Mouse (Mus musculus): ENCODE measurements around the gene Pxn. TPM values are rescaled to one million over a fixed set of nuclear protein-coding genes. Genes with fewer than 3 reads are reported as not detected.
A peak's percentile ranks its signal among the peaks of the same experiment; 100 is the strongest.

The Pxn gene
- polyA plus RNA-seq, 1 experiment, result 35.1 TPM

DNA sequence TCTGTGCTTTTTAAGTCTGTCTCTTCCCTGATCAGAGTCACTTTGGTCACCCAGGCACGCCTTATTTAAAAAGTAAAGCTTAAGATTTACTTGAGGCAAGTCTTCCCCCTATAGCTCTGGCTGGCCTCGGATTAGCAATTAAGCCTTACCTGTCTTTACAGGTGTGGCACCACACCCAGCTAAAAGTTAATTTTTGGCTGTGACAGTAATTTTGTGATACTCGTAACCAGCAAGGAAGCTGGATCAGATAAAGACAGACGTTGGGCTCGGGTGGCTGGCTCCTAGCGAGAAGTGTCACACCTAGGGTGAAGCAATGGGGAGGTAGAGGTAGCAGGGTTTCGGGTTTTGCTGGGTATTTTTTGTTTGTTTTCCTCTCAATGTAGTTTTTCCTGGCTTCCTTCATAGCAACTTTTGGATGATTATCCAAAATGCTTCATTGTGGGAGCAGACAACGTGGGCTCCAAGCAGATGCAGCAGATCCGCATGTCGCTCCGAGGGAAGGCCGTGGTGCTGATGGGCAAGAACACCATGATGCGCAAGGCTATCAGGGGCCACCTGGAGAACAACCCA lies 53.9 kb downstream of the Pxn start:
- Histone ChIP-seq H3K9ac (ENCODE audit: low read depth, poor library complexity, severe bottlenecking) (peak overlapping the region; percentile 94), H3K27me3 (ENCODE audit: control insufficient read depth, insufficient read depth, low read length, poor library complexity, severe bottlenecking) (no peaks in the 10 kb centered on the region), H3K9me3 (replicated peaks; ENCODE audit: control insufficient read depth, insufficient read depth, low read length, poor library complexity, severe bottlenecking) (no peaks in the 10 kb centered on the region), H3K36me3 (ENCODE audit: control insufficient read depth, insufficient read depth, low read length, poor library complexity, severe bottlenecking) (peaks cover 37% of the 10 kb centered on the region), H3K4me1 (ENCODE audit: control insufficient read depth, insufficient read depth, low read length) (no peaks in the 10 kb centered on the region), H3K27ac (ENCODE audit: insufficient read depth, low read length) (peak overlapping the region; percentile 43), H3K4me3 (ENCODE audit: low read depth, low read length) (peak overlapping the region; percentile 82)
- TF ChIP-seq CTCF (IDR thresholded peaks at IDR 0.05; ENCODE audit: low read depth, low read length), result no peak
- TF ChIP-seq POLR2A (IDR thresholded peaks at IDR 0.05; ENCODE audit: insufficient read depth, low read length), result no peak

DNA sequence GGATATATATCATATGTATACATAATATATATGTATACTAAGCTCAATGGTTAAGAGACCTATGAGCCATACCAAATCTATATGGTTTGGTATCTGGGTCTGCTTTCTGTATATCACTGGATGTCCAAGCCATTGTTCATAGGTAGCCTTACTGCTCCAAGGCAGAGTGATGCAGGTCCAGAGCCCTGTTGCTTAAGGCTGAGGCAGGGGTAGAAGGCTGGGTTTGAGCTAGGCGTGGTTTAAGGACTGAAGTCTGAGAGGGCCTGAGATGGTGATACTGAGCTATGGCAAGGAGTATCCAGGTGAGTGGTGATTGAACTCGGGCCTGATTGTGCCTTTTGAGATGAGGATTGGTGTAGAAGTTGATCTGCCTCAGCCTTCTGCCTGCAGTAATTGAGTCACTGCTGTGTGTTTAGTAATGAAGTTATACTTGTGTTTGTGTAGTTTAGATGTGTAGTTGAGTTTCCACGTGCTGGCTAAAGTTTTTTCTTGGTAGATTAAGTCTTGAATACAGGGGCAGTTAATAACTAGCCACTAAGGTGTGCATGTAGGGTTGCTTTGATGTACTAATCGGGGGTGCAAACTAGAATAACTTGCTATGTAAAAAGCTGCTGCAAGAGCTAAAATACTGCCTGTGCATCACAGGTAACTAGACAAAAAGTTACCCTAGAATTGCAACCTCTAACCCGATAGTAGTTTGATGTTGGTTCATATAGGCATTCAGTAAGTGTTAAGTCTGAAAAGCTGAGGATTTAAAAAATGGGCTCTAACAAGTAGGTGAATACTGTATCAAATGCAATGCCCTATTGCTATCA lies 57.5 kb downstream of the Pxn start:
- no peaks in the 10 kb centered on the region for H3K4me1 ChIP-seq (ENCODE audit: control insufficient read depth, insufficient read depth, low read length)

DNA sequence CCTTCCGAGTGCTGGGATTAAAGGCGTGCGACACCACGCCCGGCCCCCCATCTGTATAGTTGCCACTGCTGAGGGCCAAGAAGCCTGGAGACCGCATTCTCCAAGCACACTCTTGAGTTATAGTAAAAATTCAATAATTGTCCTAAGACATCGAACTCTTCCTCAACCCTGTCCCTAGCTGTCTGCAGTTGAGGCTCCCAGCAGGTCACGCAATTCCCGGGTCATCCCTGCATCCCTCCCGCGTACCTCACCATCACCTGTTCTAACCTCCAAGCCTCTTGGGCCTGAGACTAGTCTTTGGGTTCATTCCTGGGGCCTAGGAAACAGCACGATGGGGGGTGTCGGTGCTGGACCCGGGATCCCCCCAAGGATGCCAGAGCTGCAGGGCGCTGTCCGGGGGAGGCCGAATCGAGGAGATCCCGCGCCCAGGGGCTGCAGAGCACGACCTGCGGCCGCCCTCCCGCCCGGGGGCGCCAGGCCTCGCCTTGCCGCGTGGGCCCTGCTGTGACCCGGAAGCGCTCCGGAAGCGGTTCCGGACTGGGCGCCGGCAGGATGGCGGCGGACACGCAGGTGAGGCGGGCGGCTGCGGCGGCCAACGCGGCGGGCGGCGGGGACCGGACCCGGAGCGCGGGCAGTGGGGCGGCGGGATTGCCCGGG lies 58.4 kb downstream of the Pxn start, which contains the start of gene Gcn1l1:
Gene Gcn1l1, plus strand, starts transcription at position 518 of the 657 bp plus-strand sequence.
- Histone ChIP-seq H3K27me3 (ENCODE audit: control insufficient read depth, insufficient read depth, low read length, poor library complexity, severe bottlenecking) (no peaks in the 10 kb centered on the region), H3K9me3 (replicated peaks; ENCODE audit: control insufficient read depth, insufficient read depth, low read length, poor library complexity, severe bottlenecking) (no peaks in the 10 kb centered on the region), H3K4me1 (ENCODE audit: control insufficient read depth, insufficient read depth, low read length) (no peaks in the 10 kb centered on the region), H3K36me3 (ENCODE audit: control insufficient read depth, insufficient read depth, low read length, poor library complexity, severe bottlenecking) (peaks cover 37% of the 10 kb centered on the region), H3K4me3 (ENCODE audit: low read depth, low read length) (peak within 1 kb of the TSS; percentile 74), H3K9ac (ENCODE audit: low read depth, poor library complexity, severe bottlenecking) (peak within 1 kb of the TSS; percentile 94), H3K27ac (ENCODE audit: insufficient read depth, low read length) (0 out of 2 replicates have a peak within 1 kb of the TSS, but pooled peaks have one; percentile 29)
- no peak for TF ChIP-seq POLR2A (IDR thresholded peaks at IDR 0.05; ENCODE audit: insufficient read depth, low read length)
- peak; percentile 43 for TF ChIP-seq CTCF (IDR thresholded peaks at IDR 0.05; ENCODE audit: low read depth, low read length)

More for the DNA sequence above, 57.5 kb downstream of the Pxn start:
- TF ChIP-seq CTCF (IDR thresholded peaks at IDR 0.05; ENCODE audit: low read depth, low read length), result no peak
- TF ChIP-seq EP300 (IDR thresholded peaks at IDR 0.05; ENCODE audit: insufficient read depth, low read depth, low read length), result no peak
- Histone ChIP-seq H3K27ac (ENCODE audit: insufficient read depth, low read length) (no peak overlapping the region), H3K9ac (ENCODE audit: low read depth, poor library complexity, severe bottlenecking) (no peak overlapping the region), H3K9me3 (replicated peaks; ENCODE audit: control insufficient read depth, insufficient read depth, low read length, poor library complexity, severe bottlenecking) (no peaks in the 10 kb centered on the region), H3K4me3 (ENCODE audit: low read depth, low read length) (no peak overlapping the region), H3K36me3 (ENCODE audit: control insufficient read depth, insufficient read depth, low read length, poor library complexity, severe bottlenecking) (peaks cover 37% of the 10 kb centered on the region), H3K27me3 (ENCODE audit: control insufficient read depth, insufficient read depth, low read length, poor library complexity, severe bottlenecking) (no peaks in the 10 kb centered on the region)

DNA sequence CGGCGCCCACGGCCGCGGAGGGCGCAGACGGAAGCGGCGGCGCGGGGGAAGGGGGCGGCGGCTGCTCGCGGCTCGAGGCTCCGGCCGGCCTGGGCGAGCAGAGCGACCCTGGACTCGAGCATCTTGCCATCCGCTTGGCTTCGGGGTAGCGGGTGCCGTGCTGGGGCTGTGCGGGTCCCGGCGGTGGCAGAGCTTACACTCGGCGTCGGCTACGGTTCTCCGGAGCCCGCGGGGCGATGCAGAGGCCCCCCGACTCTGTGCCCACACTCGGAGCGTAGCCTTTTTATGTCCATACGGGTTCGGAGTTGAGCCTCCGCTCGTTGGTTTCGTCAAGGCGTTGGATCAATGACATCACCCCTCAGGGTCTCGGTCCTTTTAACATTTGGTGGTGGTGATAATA lies 58.9 kb downstream of the Pxn start:
- H3K9ac ChIP-seq (ENCODE audit: low read depth, poor library complexity, severe bottlenecking), result peak overlapping the region; percentile 94
- H3K4me3 ChIP-seq (ENCODE audit: low read depth, low read length), result peak overlapping the region; percentile 74
- H3K9me3 ChIP-seq (replicated peaks; ENCODE audit: control insufficient read depth, insufficient read depth, low read length, poor library complexity, severe bottlenecking), result no peaks in the 10 kb centered on the region
- H3K4me1 ChIP-seq (ENCODE audit: control insufficient read depth, insufficient read depth, low read length), result no peaks in the 10 kb centered on the region
- peaks cover 35% of the 10 kb centered on the region for H3K36me3 ChIP-seq (ENCODE audit: control insufficient read depth, insufficient read depth, low read length, poor library complexity, severe bottlenecking)
- no peak overlapping the region for H3K27ac ChIP-seq (ENCODE audit: insufficient read depth, low read length)
- TF ChIP-seq CTCF (IDR thresholded peaks at IDR 0.05; ENCODE audit: low read depth, low read length) (no peak), EP300 (IDR thresholded peaks at IDR 0.05; ENCODE audit: insufficient read depth, low read depth, low read length) (no peak), POLR2A (IDR thresholded peaks at IDR 0.05; ENCODE audit: insufficient read depth, low read length) (no peak)
- H3K27me3 ChIP-seq (ENCODE audit: control insufficient read depth, insufficient read depth, low read length, poor library complexity, severe bottlenecking), result no peaks in the 10 kb centered on the region

DNA sequence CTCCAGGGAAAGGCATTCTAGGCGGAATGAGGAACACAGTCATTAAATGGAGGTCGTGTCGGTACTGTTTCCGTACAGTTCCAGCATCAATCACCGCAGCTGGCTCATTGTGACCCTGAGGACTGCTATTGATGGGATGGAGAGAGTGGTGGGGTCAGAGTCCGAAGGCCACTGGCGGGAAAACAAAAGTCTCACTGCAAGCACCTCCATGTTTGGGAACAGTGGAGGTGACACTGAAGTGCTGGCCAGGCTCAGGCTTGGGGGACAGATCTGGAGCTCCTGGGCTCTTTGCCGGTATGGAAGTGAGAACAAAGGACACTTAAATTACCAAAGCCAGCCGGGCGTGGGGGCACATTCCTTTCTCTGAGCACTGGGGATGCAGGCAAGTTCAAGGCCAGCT lies 62.2 kb downstream of the Pxn start:
- no peaks in the 10 kb centered on the region for H3K9me3 ChIP-seq (replicated peaks; ENCODE audit: control insufficient read depth, insufficient read depth, low read length, poor library complexity, severe bottlenecking)
- TF ChIP-seq EP300 (IDR thresholded peaks at IDR 0.05; ENCODE audit: insufficient read depth, low read depth, low read length), result no peak
- no peak for TF ChIP-seq POLR2A (IDR thresholded peaks at IDR 0.05; ENCODE audit: insufficient read depth, low read length)
- TF ChIP-seq CTCF (IDR thresholded peaks at IDR 0.05; ENCODE audit: low read depth, low read length), result no peak
- H3K27ac ChIP-seq (ENCODE audit: insufficient read depth, low read length), result peak overlapping the region; percentile 58
- H3K27me3 ChIP-seq (ENCODE audit: control insufficient read depth, insufficient read depth, low read length, poor library complexity, severe bottlenecking), result no peaks in the 10 kb centered on the region
- H3K36me3 ChIP-seq (ENCODE audit: control insufficient read depth, insufficient read depth, low read length, poor library complexity, severe bottlenecking), result peaks cover 17% of the 10 kb centered on the region
- no peak overlapping the region for H3K4me3 ChIP-seq (ENCODE audit: low read depth, low read length)
- no peaks in the 10 kb centered on the region for H3K4me1 ChIP-seq (ENCODE audit: control insufficient read depth, insufficient read depth, low read length)
- H3K9ac ChIP-seq (ENCODE audit: low read depth, poor library complexity, severe bottlenecking), result peak overlapping the region; percentile 32; the same call in 1 of the 2 replicates
